Mouse (Mus musculus) kidney, embryonic 16.5 days (tissue): ENCODE results near the gene Dnase1l3. TPM values are rescaled to one million over a fixed set of nuclear protein-coding genes. Genes with fewer than 3 reads are reported as not detected.

Experiments used
- ATAC-seq: fragments of 200-750 bp; cut with Nextera tagmentation; 2 replicates; pipeline ENCODE4 v1.8.0; 2017; ENCODE audit warnings: moderate TSS enrichment; ENCODE audit not compliant: low FRiP score, low TSS enrichment
- H3K27ac ChIP-seq: fragments of 300-500 bp; sonication (generic); 2 replicates; pipeline ENCODE4 v1.5.1; 2014; ENCODE audit warnings: low read length
- H3K27me3 ChIP-seq: fragments of 300-500 bp; sonication (generic); 2 replicates; pipeline ENCODE4 v1.6.1; 2014; ENCODE audit warnings: low read length, control low read depth, mixed read lengths; ENCODE audit not compliant: insufficient read depth
- H3K36me3 ChIP-seq: fragments of 300-500 bp; sonication (generic); 2 replicates; pipeline ENCODE4 v1.6.1; 2014; ENCODE audit warnings: low read length, control low read depth, mixed read lengths; ENCODE audit not compliant: insufficient read depth
- H3K4me1 ChIP-seq: fragments of 300-500 bp; sonication (generic); 2 replicates; pipeline ENCODE4 v1.6.1; 2014; ENCODE audit warnings: low read length, control low read depth, mixed read lengths; ENCODE audit not compliant: insufficient read depth
- H3K4me2 ChIP-seq: fragments of 300-500 bp; sonication (generic); replicated peaks from 2 replicates; pipeline ENCODE4 v1.6.1; 2014; ENCODE audit warnings: low read depth, low read length
- H3K4me3 ChIP-seq: fragments of 300-500 bp; sonication (generic); 2 replicates; pipeline ENCODE4 v1.5.1; 2014; ENCODE audit warnings: mild to moderate bottlenecking, low read length
- H3K9ac ChIP-seq: fragments of 300-500 bp; sonication (generic); replicated peaks from 2 replicates; pipeline ENCODE4 v1.6.1; 2014; ENCODE audit warnings: low read length
- H3K9me3 ChIP-seq: fragments of 300-500 bp; sonication (generic); 2 replicates; pipeline ENCODE4 v1.6.1; 2016; ENCODE audit warnings: low read length, control low read depth
- WGBS: fragments of 180-500 bp; shearing (Covaris S2); extraction: QIAGEN DNeasy Blood & Tissue Kit; methylation state at CpG from one replicate; pipeline ENCODE4 v1.1.7; 2014; 5-methylcytosine and 5-hydroxymethylcytosine counted together
- polyA plus RNA-seq: library from polyadenylated mRNA; unstranded; fragments of >200 nt; fragmentation: Nextera tagmentation; extraction: Ambion mirVana; gene quantifications from 2 replicates; pipeline ENCODE4 v1.2.1, GENCODE M21; 2015

Gene Dnase1l3
- polyA plus RNA-seq, 1 experiment from 2014 or later = 0.31 TPM

DNA sequence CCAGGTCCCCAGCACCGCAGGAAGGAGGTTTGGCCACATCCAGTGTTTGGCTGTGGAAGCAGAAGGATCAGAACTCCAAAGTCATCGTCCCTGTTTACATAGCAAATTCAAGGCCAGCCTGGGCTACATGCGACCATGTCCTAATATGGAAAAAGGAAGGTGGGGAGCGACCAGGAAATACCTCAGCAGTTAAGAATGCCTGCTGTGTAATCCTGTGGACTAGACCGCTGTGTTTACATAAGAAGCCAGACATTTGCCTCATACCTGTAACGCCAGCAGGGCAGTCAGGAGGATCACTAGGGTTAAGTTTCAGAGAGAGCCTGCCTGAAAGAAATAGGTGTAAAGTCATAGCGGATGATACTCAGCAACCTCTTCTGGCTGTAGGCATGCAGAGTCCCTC is 31.2 kb downstream of the Dnase1l3 start:
- no peaks in the 10 kb centered on the region for H3K36me3 ChIP-seq
- no peak overlapping the region for H3K27ac ChIP-seq
- H3K4me1 ChIP-seq = no peaks in the 10 kb centered on the region
- H3K4me2 ChIP-seq = no peak overlapping the region
- H3K9me3 ChIP-seq = no peaks in the 10 kb centered on the region
- no peak for ATAC-seq
- 60% methylated on average over 7 of the region's 7 CpGs for WGBS
- no peak overlapping the region for H3K9ac ChIP-seq
- H3K27me3 ChIP-seq = no peaks in the 10 kb centered on the region
- H3K4me3 ChIP-seq = no peak overlapping the region

DNA sequence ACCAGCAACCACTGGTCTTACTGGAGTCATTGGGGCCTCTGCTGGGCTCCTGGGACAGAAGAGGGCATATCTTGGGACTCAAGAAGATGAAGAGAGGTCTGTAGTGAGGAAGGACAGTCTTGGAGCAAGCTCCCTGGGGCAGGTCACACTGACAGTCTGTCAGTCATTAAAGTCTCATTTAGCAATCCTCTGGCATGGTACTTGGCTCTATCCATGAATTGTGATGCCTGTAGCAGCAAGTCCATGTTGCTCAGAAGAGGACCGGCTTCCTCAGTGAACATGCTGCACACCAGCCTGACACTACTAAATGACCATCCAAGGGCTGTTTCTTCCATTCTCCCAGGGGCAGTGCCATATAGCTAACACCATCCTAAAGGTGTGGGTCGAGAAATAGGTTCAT is 31.7 kb downstream of the Dnase1l3 start:
- H3K27me3 ChIP-seq = no peaks in the 10 kb centered on the region
- no peaks in the 10 kb centered on the region for H3K4me1 ChIP-seq
- 87% methylated on average over 2 of the region's 2 CpGs for WGBS
- no peak for ATAC-seq
- H3K36me3 ChIP-seq = no peaks in the 10 kb centered on the region
- H3K27ac ChIP-seq = no peak overlapping the region
- no peak overlapping the region for H3K9ac ChIP-seq
- H3K9me3 ChIP-seq = no peaks in the 10 kb centered on the region
- H3K4me2 ChIP-seq = no peak overlapping the region
- no peak overlapping the region for H3K4me3 ChIP-seq

DNA sequence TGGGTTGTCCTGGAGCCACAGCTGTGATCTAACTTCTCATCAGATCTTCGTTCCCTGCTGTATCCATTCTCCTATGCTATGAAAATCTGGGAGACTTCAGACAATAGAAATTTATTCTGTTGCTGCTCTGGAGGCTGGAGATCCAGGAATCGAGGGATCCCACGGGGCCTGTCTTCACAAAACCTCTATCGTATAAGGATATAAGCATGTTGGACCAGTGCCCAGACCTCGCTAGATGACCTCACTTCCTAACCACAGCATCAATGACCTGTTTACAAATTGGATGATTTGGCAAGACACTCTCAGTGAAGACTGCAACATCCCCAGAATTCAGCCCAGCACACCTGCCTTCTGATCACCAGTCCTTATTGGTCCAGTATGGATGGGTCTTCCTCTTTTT is 32.7 kb downstream of the Dnase1l3 start:
- no peaks in the 10 kb centered on the region for H3K27me3 ChIP-seq
- no peak overlapping the region for H3K4me3 ChIP-seq
- no peaks in the 10 kb centered on the region for H3K9me3 ChIP-seq
- H3K27ac ChIP-seq = no peak overlapping the region
- H3K4me1 ChIP-seq = no peaks in the 10 kb centered on the region
- no peak overlapping the region for H3K9ac ChIP-seq
- H3K36me3 ChIP-seq = no peaks in the 10 kb centered on the region
- H3K4me2 ChIP-seq = no peak overlapping the region
- 54% methylated on average over 5 of the region's 5 CpGs for WGBS
- ATAC-seq = no peak

DNA sequence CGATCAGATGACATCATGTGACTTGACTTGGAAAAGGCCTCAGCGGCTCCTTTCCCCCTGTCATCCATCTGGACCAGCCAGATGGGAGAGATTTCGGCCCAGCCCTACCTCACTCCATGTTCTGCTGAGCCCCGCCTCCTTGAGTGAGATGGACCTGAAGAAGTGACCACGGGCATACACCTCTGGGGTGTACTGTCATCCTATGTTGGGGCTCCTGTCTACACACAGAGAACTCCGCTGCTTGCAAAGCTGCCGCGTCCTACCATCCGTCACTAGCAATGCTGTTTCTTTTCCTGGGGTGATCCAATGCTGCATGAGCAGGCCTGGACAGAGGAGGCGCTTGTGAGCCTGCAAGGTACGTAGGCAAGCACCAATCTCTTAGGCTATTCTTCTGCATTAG is 33.8 kb downstream of the Dnase1l3 start:
- ATAC-seq = peak; percentile 53; the same call in 1 of the 2 replicates
- Histone ChIP-seq H3K4me3 (no peak overlapping the region), H3K4me1 (no peaks in the 10 kb centered on the region), H3K27me3 (no peaks in the 10 kb centered on the region), H3K27ac (no peak overlapping the region), H3K4me2 (no peak overlapping the region), H3K9me3 (no peaks in the 10 kb centered on the region), H3K9ac (no peak overlapping the region), H3K36me3 (no peaks in the 10 kb centered on the region)
- WGBS = 60% methylated on average over 11 of the region's 11 CpGs

DNA sequence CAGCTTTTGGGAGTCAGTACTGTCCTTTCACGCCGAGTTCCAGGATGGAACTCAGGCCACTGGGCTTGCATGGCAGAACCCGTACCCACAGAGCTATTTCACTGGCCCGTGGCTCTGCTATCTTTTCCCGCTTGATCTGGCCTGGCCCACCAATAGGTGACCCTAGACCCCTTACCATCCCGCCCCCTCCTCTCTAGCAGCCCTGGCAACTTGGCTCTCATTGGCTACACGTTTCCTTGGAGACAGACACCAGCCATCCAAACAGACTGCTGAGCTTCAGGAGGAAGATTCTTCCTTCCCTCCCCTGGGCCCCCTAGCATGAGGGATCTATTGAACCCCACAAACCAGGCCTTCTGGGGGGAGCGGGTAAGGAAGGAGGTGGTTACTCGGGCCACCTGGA is 37.3 kb downstream of the Dnase1l3 start, which contains the start of gene Gm45521:
TSS of gene Gm45521 (plus strand) at position 240 of the 400 bp plus-strand sequence.
- Histone ChIP-seq H3K36me3 (no peaks in the 10 kb centered on the region), H3K27ac (no peak within 1 kb of the TSS), H3K4me3 (no peak within 1 kb of the TSS), H3K4me1 (0 out of 2 replicates have a peak, but pooled peaks cover 11% of the 10 kb centered on the region), H3K9ac (no peak within 1 kb of the TSS), H3K4me2 (no peak within 1 kb of the TSS), H3K9me3 (no peaks in the 10 kb centered on the region), H3K27me3 (no peaks in the 10 kb centered on the region)
- ATAC-seq = no peak
- WGBS = 50% methylated on average over 9 of the region's 9 CpGs

DNA sequence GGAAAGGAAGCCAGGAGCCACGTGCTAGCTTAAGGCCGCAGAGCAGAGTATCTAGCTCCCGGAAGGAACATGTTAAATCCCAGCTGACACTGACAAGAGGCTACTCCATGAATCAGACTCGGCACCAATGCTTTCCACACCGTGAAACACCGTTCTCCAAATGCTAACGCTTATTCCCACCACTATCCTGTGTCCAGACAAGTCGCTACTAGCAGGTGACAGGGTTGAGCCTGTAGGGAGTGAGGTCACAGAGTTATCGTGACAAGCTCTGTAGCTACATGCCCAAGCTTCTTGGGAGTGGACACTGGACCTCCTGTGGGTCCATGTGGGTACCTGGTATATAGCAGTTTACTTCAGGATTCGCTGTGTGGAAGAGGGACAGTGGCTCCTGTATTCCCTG is 37.9 kb downstream of the Dnase1l3 start:
- Histone ChIP-seq H3K36me3 (0 out of 2 replicates have a peak, but pooled peaks cover 2% of the 10 kb centered on the region), H3K9ac (no peak overlapping the region), H3K27me3 (no peaks in the 10 kb centered on the region), H3K4me3 (no peak overlapping the region), H3K4me2 (no peak overlapping the region), H3K27ac (no peak overlapping the region), H3K9me3 (no peaks in the 10 kb centered on the region), H3K4me1 (0 out of 2 replicates have a peak, but pooled peaks cover 11% of the 10 kb centered on the region)
- no peak for ATAC-seq
- 58% methylated on average over 10 of the region's 10 CpGs for WGBS

DNA sequence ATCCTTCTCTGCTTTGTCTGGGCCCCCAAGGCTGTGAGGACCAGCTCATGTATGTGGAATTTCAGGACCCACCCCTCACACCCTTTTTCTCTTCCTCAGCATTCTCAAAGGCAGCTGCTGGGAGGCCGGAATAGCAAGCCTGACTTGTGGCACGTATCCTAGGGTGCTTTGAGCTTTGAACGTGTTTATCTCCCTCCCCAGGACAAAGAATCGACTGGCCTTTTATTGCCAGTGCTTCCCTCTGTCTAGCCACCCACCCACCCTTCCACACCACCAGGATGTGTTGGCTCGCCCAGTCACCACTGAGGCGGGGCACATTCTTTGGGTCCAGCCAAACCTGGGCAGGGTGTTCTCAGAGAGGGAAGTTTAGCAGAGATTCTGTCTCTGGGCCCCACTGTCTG is 40.3 kb downstream of the Dnase1l3 start:
- no peak overlapping the region for H3K9ac ChIP-seq
- H3K27ac ChIP-seq = no peak overlapping the region
- no peaks in the 10 kb centered on the region for H3K9me3 ChIP-seq
- 0 out of 2 replicates have a peak, but pooled peaks cover 11% of the 10 kb centered on the region for H3K4me1 ChIP-seq
- 48% methylated on average over 6 of the region's 6 CpGs for WGBS
- no peaks in the 10 kb centered on the region for H3K27me3 ChIP-seq
- no peak overlapping the region for H3K4me2 ChIP-seq
- H3K4me3 ChIP-seq = no peak overlapping the region
- ATAC-seq = no peak
- peaks cover 22% of the 10 kb centered on the region for H3K36me3 ChIP-seq

DNA sequence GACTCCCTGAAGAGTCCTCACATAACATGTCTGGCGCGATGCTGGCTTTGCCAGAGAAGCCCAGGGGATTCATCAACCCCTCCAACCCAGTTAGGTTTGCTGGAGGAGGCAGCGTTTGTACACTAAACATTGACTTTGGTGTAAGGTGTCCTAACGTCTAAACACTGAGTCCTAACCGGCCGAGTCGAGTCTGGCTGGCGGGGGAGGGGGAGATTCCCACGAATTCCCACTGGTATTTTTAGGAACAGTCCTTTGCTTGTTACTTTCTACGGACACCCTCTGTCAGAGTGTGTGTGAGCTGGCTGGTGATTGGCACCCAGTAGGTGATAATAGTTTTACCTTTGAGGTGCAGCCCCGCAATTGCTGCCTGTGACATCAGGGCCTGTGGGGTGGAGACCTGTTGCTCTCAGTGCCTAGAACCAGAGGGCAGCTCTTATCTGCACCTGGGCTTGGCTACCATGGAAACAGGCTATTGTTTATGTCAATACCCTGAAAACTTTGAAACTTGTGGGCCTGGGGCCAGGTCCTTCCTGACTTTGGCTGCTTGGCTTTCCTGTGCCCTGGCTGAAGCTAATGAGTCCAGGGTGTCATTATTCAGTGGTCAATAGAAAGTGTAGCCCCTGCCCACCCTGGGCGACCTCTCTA is 41.6 kb downstream of the Dnase1l3 start:
- Histone ChIP-seq H3K4me2 (no peak overlapping the region), H3K4me1 (0 out of 2 replicates have a peak, but pooled peaks cover 11% of the 10 kb centered on the region), H3K27me3 (no peaks in the 10 kb centered on the region), H3K27ac (no peak overlapping the region), H3K36me3 (peaks cover 33% of the 10 kb centered on the region), H3K9me3 (no peaks in the 10 kb centered on the region), H3K9ac (no peak overlapping the region), H3K4me3 (no peak overlapping the region)
- ATAC-seq = peak; percentile 39; the same call in 1 of the 2 replicates
- 23% methylated on average over 12 of the region's 12 CpGs for WGBS

DNA sequence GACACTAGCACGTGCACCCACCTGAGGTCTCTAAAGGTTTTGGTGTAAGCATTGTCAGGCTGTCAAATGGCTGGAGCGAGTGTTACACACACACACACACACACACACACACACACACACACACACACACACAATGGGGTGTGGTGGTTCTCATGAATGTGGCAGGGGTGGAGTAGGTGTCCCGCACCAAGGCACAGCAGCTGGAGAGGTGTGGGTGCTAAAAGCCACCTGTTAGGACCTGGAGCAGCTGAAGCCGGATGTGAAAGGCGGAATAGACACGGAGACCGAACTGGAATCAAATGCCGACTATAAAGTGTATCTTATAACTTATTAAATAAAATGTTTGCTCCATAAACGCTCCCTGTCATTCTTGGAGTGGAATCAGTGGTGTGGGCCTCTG is 43.1 kb downstream of the Dnase1l3 start:
- no peak overlapping the region for H3K4me3 ChIP-seq
- no peak overlapping the region for H3K9ac ChIP-seq
- H3K27ac ChIP-seq = no peak overlapping the region
- H3K4me1 ChIP-seq = 0 out of 2 replicates have a peak, but pooled peaks cover 11% of the 10 kb centered on the region
- H3K9me3 ChIP-seq = no peaks in the 10 kb centered on the region
- peaks cover 33% of the 10 kb centered on the region for H3K36me3 ChIP-seq
- no peak for ATAC-seq
- 91% methylated on average over 9 of the region's 9 CpGs for WGBS
- H3K27me3 ChIP-seq = no peaks in the 10 kb centered on the region
- H3K4me2 ChIP-seq = no peak overlapping the region

DNA sequence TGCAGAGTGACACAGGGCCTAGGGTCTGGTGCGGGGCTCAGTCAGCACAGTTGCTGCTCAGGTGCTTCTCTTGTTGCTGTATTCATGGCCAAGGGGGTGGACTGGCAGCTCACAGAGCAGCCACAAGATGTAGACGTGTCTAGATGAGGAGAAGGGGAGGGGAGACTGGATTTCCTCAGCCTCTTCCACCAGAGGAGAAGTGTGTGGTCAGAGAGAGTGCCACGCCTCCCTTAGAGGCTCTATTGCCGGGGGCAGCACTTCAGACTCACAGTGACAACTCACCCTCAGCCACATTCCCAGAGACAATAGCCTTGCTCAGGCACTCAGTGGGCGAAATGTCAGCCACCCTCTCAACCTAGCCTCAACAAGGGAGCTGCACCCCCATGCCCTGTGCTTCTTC is 49.1 kb downstream of the Dnase1l3 start:
- WGBS = 82% methylated on average over 5 of the region's 5 CpGs
- Histone ChIP-seq H3K9ac (no peak overlapping the region), H3K9me3 (no peaks in the 10 kb centered on the region), H3K4me1 (no peaks in the 10 kb centered on the region), H3K4me3 (no peak overlapping the region), H3K27ac (no peak overlapping the region), H3K27me3 (no peaks in the 10 kb centered on the region), H3K36me3 (peaks cover 59% of the 10 kb centered on the region), H3K4me2 (no peak overlapping the region)
- ATAC-seq = no peak
